Mouse (Mus musculus) bone marrow macrophage, adult 2 months (primary cell): ENCODE data around the gene Arel1.

Experiments used
- CTCF ChIP-seq: IDR thresholded peaks from 2 replicates; pipeline ENCODE4 v1.5.1; 2012; ENCODE audit warnings: low read depth, mild to moderate bottlenecking, low read length, moderate library complexity
- POLR2A ChIP-seq: IDR thresholded peaks from 2 replicates; pipeline ENCODE4 v1.6.1; 2012; ENCODE audit warnings: mild to moderate bottlenecking, low read depth, low read length, borderline replicate concordance

GRCm38 (mm10) chr12:84924324-84924723 is 46.4 kb downstream of the Arel1 start:
- no peak for TF ChIP-seq POLR2A
- TF ChIP-seq CTCF, result no peak
